19 mouse cellular contexts compared by ENCODE assay signal in genomic region chr8:87631776-87632175, GRCm38 (mm10).
A peak's percentile ranks its signal among the peaks of the same experiment; 100 is the strongest.
DNase-seq lines count a peak whose midpoint lies in the region; TF ChIP-seq lines count a peak whose summit lies in the region.
"Had no signal": no experiment of that assay in that cellular context is flagged by ENCODE, and none has a peak within 500 bp of the region (broad histone marks: within the 10 kb centered on the region; RNA-seq: fewer than 3 reads in every experiment).

No protein-coding gene starts in this region.

- no peaks in the 10 kb centered on the region for H3K4me1 ChIP-seq in kidney, adult 2 months (ENCODE audit: control insufficient read depth, insufficient read depth, low read length)
- peaks cover 21% of the 10 kb centered on the region for H3K4me1 ChIP-seq in forebrain, embryonic 10.5 days
- H3K4me1 ChIP-seq: forebrain, embryonic 12.5 days; forebrain, embryonic 15.5 days had no signal

- TF ChIP-seq CTCF in kidney, adult 2 months (conservative IDR thresholded peaks at IDR 0.05; ENCODE audit: insufficient read depth, insufficient read length, low read depth, low read length), result no peak

- TF ChIP-seq POLR2A in kidney, adult 2 months (IDR thresholded peaks at IDR 0.05; ENCODE audit: low read depth, low read length), result no peak

- no peaks in the 10 kb centered on the region for H3K36me3 ChIP-seq in kidney, adult 2 months (ENCODE audit: control insufficient read depth, insufficient read depth, low read length)
- no peaks in the 10 kb centered on the region for H3K36me3 ChIP-seq in forebrain, embryonic 10.5 days (replicated peaks)
- H3K36me3 ChIP-seq: embryonic facial prominence, embryonic 10.5 days; embryonic facial prominence, embryonic 12.5 days; forebrain, embryonic 12.5 days; forebrain, embryonic 15.5 days; G1E had no signal

- no peak overlapping the region for H3K27ac ChIP-seq in kidney, adult 2 months (ENCODE audit: insufficient read depth, low read depth, low read length)
- no peak overlapping the region for H3K27ac ChIP-seq in forebrain, embryonic 10.5 days
- H3K27ac ChIP-seq: embryonic facial prominence, embryonic 10.5 days; embryonic facial prominence, embryonic 12.5 days; forebrain, embryonic 12.5 days; forebrain, embryonic 15.5 days had no signal

- no peak overlapping the region for H3K4me3 ChIP-seq in kidney, adult 2 months (ENCODE audit: insufficient read depth, low read depth, low read length)
- H3K4me3 ChIP-seq in forebrain, embryonic 10.5 days, result no peak overlapping the region
- H3K4me3 ChIP-seq: embryonic facial prominence, embryonic 10.5 days; embryonic facial prominence, embryonic 12.5 days; forebrain, embryonic 12.5 days; forebrain, embryonic 15.5 days had no signal

- no peaks in the 10 kb centered on the region for H3K9me3 ChIP-seq in forebrain, embryonic 10.5 days
- H3K9me3 ChIP-seq: embryonic facial prominence, embryonic 10.5 days; embryonic facial prominence, embryonic 12.5 days; forebrain, embryonic 12.5 days; forebrain, embryonic 15.5 days had no signal

- H3K27me3 ChIP-seq in kidney, adult 2 months (replicated peaks; ENCODE audit: control insufficient read depth, insufficient read depth, low read length), result no peaks in the 10 kb centered on the region
- peaks cover 9% of the 10 kb centered on the region; the same call in 1 of the 2 replicates for H3K27me3 ChIP-seq in forebrain, embryonic 10.5 days (ENCODE audit: poor library complexity, severe bottlenecking)
- H3K27me3 ChIP-seq: embryonic facial prominence, embryonic 12.5 days; forebrain, embryonic 15.5 days had no signal

- WGBS in kidney, adult 2 months, result 90% methylated on average over 7 of the region's 7 CpGs
- WGBS in forebrain, embryonic 10.5 days, result 96% methylated on average over 7 of the region's 7 CpGs

- DNase-seq in spleen, postnatal 36 days (ENCODE audit: low spot score in 2 of 2), result peak; percentile 50 to 58
- DNase-seq in spleen, adult 12 weeks (ENCODE audit: low spot score), result no peak
- DNase-seq in B cell, adult 2 months, result peak; percentile 18 to 19
- DNase-seq in kidney, adult 2 months, result no peak
- DNase-seq in forebrain, embryonic 10.5 days (ENCODE audit: extremely low spot score, low spot score), result no peak
- DNase-seq: adrenal gland, adult 8-10 months; adrenal gland, postnatal 14 days; adrenal gland, postnatal 36 days; cerebellum, adult 11-12 months; cerebellum, adult 2 months; cerebellum, adult 9-10 months; cerebellum, postnatal 10 days; cerebellum, postnatal 25 days; forebrain, postnatal 0 days had no signal

Comparison
In these comparisons a context has a peak if more than half of its experiments do, and no peak if none do; other contexts are left out.
1. DNase-seq: peak in spleen, postnatal 36 days (2 of 2) and B cell, adult 2 months (2 of 2); none in spleen, adult 12 weeks (single experiment), kidney, adult 2 months (single experiment) and forebrain, embryonic 10.5 days (single experiment).